Comparison of ENCODE assay signal across 18 mouse cellular contexts in the genomic region with DNA sequence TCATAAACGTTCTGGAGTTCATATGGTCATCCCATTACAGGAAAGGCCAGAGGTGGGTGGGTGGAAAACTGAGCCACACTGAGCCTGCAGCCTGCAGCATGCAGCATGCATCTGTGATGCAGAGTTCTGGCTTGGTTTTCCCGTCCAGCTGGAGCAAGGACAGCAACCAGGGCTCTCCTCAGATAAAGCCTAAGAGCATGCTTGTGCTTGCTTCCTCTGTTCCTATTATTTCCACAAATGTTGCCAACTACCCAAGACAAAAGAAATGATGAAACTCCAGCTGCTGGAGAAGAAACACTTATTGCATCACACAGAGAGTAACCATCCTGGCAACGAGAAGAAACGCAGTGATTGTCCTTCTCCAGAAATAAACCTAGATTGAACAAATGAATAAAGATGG.
DNase-seq lines count a peak whose midpoint lies in the region; ATAC-seq and TF ChIP-seq lines count a peak whose summit lies in the region.
"Had no signal": no experiment of that assay in that cellular context is flagged by ENCODE, and none has a peak within 500 bp of the region (broad histone marks: within the 10 kb centered on the region; RNA-seq: fewer than 3 reads in every experiment).

No protein-coding gene starts in this region.

- no peak for TF ChIP-seq EP300 in heart, postnatal 0 days (IDR thresholded peaks at IDR 0.05; ENCODE audit: low read depth)

- H3K9ac ChIP-seq in intestine, embryonic 16.5 days (ENCODE audit: low read depth, low read length) = no peak overlapping the region
- H3K9ac ChIP-seq in intestine, embryonic 15.5 days = no peak overlapping the region
- H3K9ac ChIP-seq in heart, postnatal 0 days (replicated peaks; ENCODE audit: low read depth, low read length) = no peak overlapping the region
- H3K9ac ChIP-seq in liver, embryonic 12.5 days = no peak overlapping the region
- H3K9ac ChIP-seq: forebrain, postnatal 0 days; hindbrain, embryonic 13.5 days; limb, embryonic 15.5 days had no signal

- H3K27me3 ChIP-seq in intestine, embryonic 16.5 days (replicated peaks; ENCODE audit: control insufficient read depth, insufficient read depth, low read length) = no peaks in the 10 kb centered on the region
- H3K27me3 ChIP-seq in intestine, embryonic 15.5 days (replicated peaks) = no peaks in the 10 kb centered on the region
- no peaks in the 10 kb centered on the region for H3K27me3 ChIP-seq in heart, postnatal 0 days (ENCODE audit: control insufficient read depth, insufficient read depth, low read length)
- no peaks in the 10 kb centered on the region for H3K27me3 ChIP-seq in liver, embryonic 12.5 days (replicated peaks)
- H3K27me3 ChIP-seq: hindbrain, embryonic 13.5 days; limb, embryonic 15.5 days had no signal

- ATAC-seq in intestine, embryonic 16.5 days = no peak
- ATAC-seq in intestine, embryonic 15.5 days = no peak
- no peak for ATAC-seq in heart, postnatal 0 days (ENCODE audit: insufficient read depth, low read depth)
- peak; percentile 52 for ATAC-seq in megakaryocyte progenitor cell, adult 5-6 weeks (replicated peaks; ENCODE audit: poor library complexity)
- no peak for ATAC-seq in liver, embryonic 12.5 days
- ATAC-seq: forebrain, postnatal 0 days had no signal

- no peak for TF ChIP-seq CTCF in heart, postnatal 0 days (IDR thresholded peaks at IDR 0.05; ENCODE audit: low read depth)

- no peaks in the 10 kb centered on the region for H3K4me1 ChIP-seq in intestine, embryonic 16.5 days (ENCODE audit: control insufficient read depth, insufficient read depth, low read length)
- H3K4me1 ChIP-seq in intestine, embryonic 15.5 days (replicated peaks) = no peaks in the 10 kb centered on the region; the same call in 1 of the 2 replicates
- no peaks in the 10 kb centered on the region for H3K4me1 ChIP-seq in heart, postnatal 0 days (ENCODE audit: control insufficient read depth, insufficient read depth)
- H3K4me1 ChIP-seq in liver, embryonic 12.5 days = no peaks in the 10 kb centered on the region
- H3K4me1 ChIP-seq: limb, embryonic 15.5 days had no signal

- H3K27ac ChIP-seq in intestine, embryonic 16.5 days (ENCODE audit: low read length) = peak overlapping the region; percentile 15; the same call in 1 of the 2 replicates
- H3K27ac ChIP-seq in intestine, embryonic 15.5 days = no peak overlapping the region
- H3K27ac ChIP-seq in heart, postnatal 0 days (ENCODE audit: low read depth) = no peak overlapping the region
- no peak overlapping the region for H3K27ac ChIP-seq in liver, embryonic 12.5 days
- H3K27ac ChIP-seq: hindbrain, embryonic 13.5 days; limb, embryonic 15.5 days; macrophage had no signal

- H3K9me3 ChIP-seq in intestine, embryonic 16.5 days (ENCODE audit: control insufficient read depth, low read length) = no peaks in the 10 kb centered on the region
- H3K9me3 ChIP-seq in intestine, embryonic 15.5 days = no peaks in the 10 kb centered on the region
- 0 out of 2 replicates have a peak, but pooled peaks cover 6% of the 10 kb centered on the region for H3K9me3 ChIP-seq in heart, postnatal 0 days (replicated peaks; ENCODE audit: control insufficient read depth, low read length)
- no peaks in the 10 kb centered on the region for H3K9me3 ChIP-seq in liver, embryonic 12.5 days (replicated peaks)
- H3K9me3 ChIP-seq: hindbrain, embryonic 13.5 days; limb, embryonic 15.5 days had no signal

- no peaks in the 10 kb centered on the region for H3K36me3 ChIP-seq in intestine, embryonic 16.5 days (ENCODE audit: control insufficient read depth, insufficient read depth, low read length)
- H3K36me3 ChIP-seq in intestine, embryonic 15.5 days = no peaks in the 10 kb centered on the region
- H3K36me3 ChIP-seq in heart, postnatal 0 days (replicated peaks; ENCODE audit: control insufficient read depth, insufficient read depth, low read length) = no peaks in the 10 kb centered on the region
- no peaks in the 10 kb centered on the region for H3K36me3 ChIP-seq in liver, embryonic 12.5 days
- H3K36me3 ChIP-seq: hindbrain, embryonic 13.5 days; limb, embryonic 15.5 days had no signal

- no peak overlapping the region for H3K4me3 ChIP-seq in intestine, embryonic 16.5 days (ENCODE audit: low read length)
- no peak overlapping the region for H3K4me3 ChIP-seq in intestine, embryonic 15.5 days (replicated peaks)
- H3K4me3 ChIP-seq in heart, postnatal 0 days (ENCODE audit: low read depth, low read length) = no peak overlapping the region
- no peak overlapping the region for H3K4me3 ChIP-seq in liver, embryonic 12.5 days
- H3K4me3 ChIP-seq: hindbrain, embryonic 13.5 days; limb, embryonic 15.5 days had no signal

- intact Hi-C loops in left cerebral cortex, postnatal 36 days (cut with DNase I) = no loop called here

- DNase-seq in adipocyte (ENCODE audit: low spot score) = peak; percentile 79
- DNase-seq in heart, postnatal 0 days (ENCODE audit: low spot score) = peak; percentile 12
- DNase-seq in left cerebral cortex, postnatal 36 days (ENCODE audit: low spot score in 2 of 2) = no peak
- DNase-seq: cerebellum, adult 8-10 months; forebrain, postnatal 0 days; gastrocnemius, postnatal 36 days; kidney, adult 18-20 months; kidney, postnatal 4 days; layer of hippocampus, postnatal 36 days; right cerebral cortex, adult 18-20 months; thymus, adult 18-20 months had no signal

- no peak overlapping the region for H3K4me2 ChIP-seq in intestine, embryonic 16.5 days (ENCODE audit: low read depth, low read length)
- no peak overlapping the region for H3K4me2 ChIP-seq in intestine, embryonic 15.5 days (replicated peaks)
- H3K4me2 ChIP-seq in heart, postnatal 0 days (ENCODE audit: low read depth, low read length) = no peak overlapping the region
- no peak overlapping the region for H3K4me2 ChIP-seq in liver, embryonic 12.5 days
- H3K4me2 ChIP-seq: hindbrain, embryonic 13.5 days; limb, embryonic 15.5 days had no signal

- 49% methylated on average over 4 of the region's 4 CpGs for WGBS in intestine, embryonic 16.5 days
- WGBS in intestine, embryonic 15.5 days = 61% methylated on average over 4 of the region's 4 CpGs
- 54% methylated on average over 4 of the region's 4 CpGs for WGBS in heart, postnatal 0 days
- 68% methylated on average over 4 of the region's 4 CpGs for WGBS in liver, embryonic 12.5 days (ENCODE audit: insufficient replicate concordance)

Comparison
In these comparisons a context has a peak if more than half of its experiments do, and no peak if none do; other contexts are left out.
1. DNase-seq: peak in adipocyte (single experiment) and heart, postnatal 0 days (single experiment); none in left cerebral cortex, postnatal 36 days (0 of 2).